Mouse (Mus musculus): ENCODE results near the gene Trp53i11. TPM values are rescaled to one million over a fixed set of nuclear protein-coding genes. Genes with fewer than 3 reads are reported as not detected.

The Trp53i11 gene
- polyA plus RNA-seq, 1 experiment from 2014 or later: 37.0 TPM

- no peak for ATAC-seq (ENCODE audit: insufficient number of reproducible peaks, insufficient read depth, low FRiP score, low TSS enrichment)
- Histone ChIP-seq H3K4me2 (replicated peaks) (no peak overlapping the region), H3K36me3 (no peaks in the 10 kb centered on the region)
Observed at GRCm38 (mm10) chr2:93160467-93161035, 26.8 kb upstream of the Trp53i11 start.

DNA sequence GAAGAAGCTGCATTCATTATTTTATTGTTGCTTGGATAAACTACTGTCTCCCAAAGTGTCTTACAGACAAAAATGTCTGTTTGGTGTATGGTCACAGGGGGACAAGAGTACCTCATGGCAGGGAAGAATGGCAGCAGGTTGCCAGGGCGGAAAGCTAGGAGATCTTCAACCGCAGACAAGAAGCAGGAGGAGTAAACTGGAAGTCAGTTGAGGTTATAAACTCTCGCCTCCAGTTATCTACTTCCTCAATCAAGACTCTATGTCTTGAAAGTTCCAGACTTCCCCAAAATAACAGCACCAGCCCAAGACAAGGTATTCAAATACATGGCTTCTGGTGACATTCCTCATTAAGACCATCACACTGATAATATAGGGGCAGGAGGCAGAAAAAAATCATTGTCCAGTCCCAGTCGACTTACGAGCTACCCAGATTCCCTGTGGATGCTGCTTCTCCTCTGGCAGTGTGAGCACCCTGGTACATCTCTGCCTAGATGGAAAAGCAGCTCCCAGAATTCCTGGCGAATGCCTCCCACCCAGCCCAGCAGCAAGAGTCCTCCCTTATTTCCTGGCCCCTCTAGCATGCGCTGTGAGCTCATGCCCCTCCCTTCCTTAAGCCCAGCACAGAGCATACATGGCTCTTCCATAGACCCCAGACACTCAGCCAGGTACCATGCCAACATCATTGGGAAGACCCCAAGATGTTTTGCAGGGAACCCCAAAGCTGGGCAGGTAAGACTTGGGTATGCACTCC lies 25.3 kb upstream of the Trp53i11 start:
- Histone ChIP-seq H3K4me3 (no peak overlapping the region), H3K9ac (no peak overlapping the region), H3K27ac (no peak overlapping the region), H3K9me3 (no peaks in the 10 kb centered on the region), H3K36me3 (no peaks in the 10 kb centered on the region), H3K4me1 (0 out of 2 replicates have a peak, but pooled peaks cover 7% of the 10 kb centered on the region), H3K4me2 (replicated peaks) (no peak overlapping the region), H3K27me3 (no peaks in the 10 kb centered on the region)
- no peak for ATAC-seq (ENCODE audit: insufficient number of reproducible peaks, insufficient read depth, low FRiP score, low TSS enrichment)
- 85% methylated on average over 7 of the region's 7 CpGs for WGBS

More at GRCm38 (mm10) chr2:93160467-93161035, 26.8 kb upstream of the Trp53i11 start:
- 0 out of 2 replicates have a peak, but pooled peaks cover 7% of the 10 kb centered on the region for H3K4me1 ChIP-seq
- 67% methylated on average over 4 of the region's 4 CpGs for WGBS
- no peak overlapping the region for H3K4me3 ChIP-seq
- H3K27ac ChIP-seq: no peak overlapping the region
- H3K27me3 ChIP-seq: no peaks in the 10 kb centered on the region
- H3K9me3 ChIP-seq: no peaks in the 10 kb centered on the region
- H3K9ac ChIP-seq: no peak overlapping the region

- no peak overlapping the region for H3K4me3 ChIP-seq
- WGBS: 77% methylated on average over 4 of the region's 4 CpGs
- H3K27ac ChIP-seq: no peak overlapping the region
- H3K27me3 ChIP-seq: no peaks in the 10 kb centered on the region
- no peak for ATAC-seq (ENCODE audit: insufficient number of reproducible peaks, insufficient read depth, low FRiP score, low TSS enrichment)
- H3K4me1 ChIP-seq: 0 out of 2 replicates have a peak, but pooled peaks cover 7% of the 10 kb centered on the region
- no peaks in the 10 kb centered on the region for H3K36me3 ChIP-seq
- H3K9ac ChIP-seq: no peak overlapping the region
- no peaks in the 10 kb centered on the region for H3K9me3 ChIP-seq
- no peak overlapping the region for H3K4me2 ChIP-seq (replicated peaks)
Observed at GRCm38 (mm10) chr2:93162791-93163190, 24.6 kb upstream of the Trp53i11 start.

DNA sequence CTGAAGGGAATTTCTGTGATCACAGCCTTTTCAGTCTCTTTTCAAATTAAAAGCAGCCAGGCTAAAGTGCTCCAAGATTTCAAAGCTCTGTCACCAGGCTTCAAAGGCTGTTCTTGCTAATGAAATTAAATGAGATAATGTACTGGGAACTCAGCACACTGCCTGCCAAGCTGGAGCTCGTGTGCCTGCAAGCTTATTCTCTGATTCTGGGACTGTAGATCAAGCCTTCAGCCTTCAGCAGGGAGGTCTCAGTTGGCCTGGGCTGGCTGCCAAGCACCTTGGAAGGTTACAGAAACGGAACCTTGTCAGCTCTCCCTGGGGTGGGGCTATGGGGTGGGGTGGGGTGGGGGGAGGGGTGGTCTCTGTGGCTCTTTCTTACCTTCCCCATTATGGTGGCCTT lies 24.0 kb upstream of the Trp53i11 start:
- WGBS: 13% methylated on average over 2 of the region's 2 CpGs
- no peaks in the 10 kb centered on the region for H3K9me3 ChIP-seq
- no peaks in the 10 kb centered on the region for H3K27me3 ChIP-seq
- ATAC-seq (ENCODE audit: insufficient number of reproducible peaks, insufficient read depth, low FRiP score, low TSS enrichment): no peak
- H3K4me1 ChIP-seq: 0 out of 2 replicates have a peak, but pooled peaks cover 7% of the 10 kb centered on the region
- no peak overlapping the region for H3K27ac ChIP-seq
- no peak overlapping the region for H3K9ac ChIP-seq
- no peak overlapping the region for H3K4me2 ChIP-seq (replicated peaks)
- H3K36me3 ChIP-seq: no peaks in the 10 kb centered on the region
- no peak overlapping the region for H3K4me3 ChIP-seq

DNA sequence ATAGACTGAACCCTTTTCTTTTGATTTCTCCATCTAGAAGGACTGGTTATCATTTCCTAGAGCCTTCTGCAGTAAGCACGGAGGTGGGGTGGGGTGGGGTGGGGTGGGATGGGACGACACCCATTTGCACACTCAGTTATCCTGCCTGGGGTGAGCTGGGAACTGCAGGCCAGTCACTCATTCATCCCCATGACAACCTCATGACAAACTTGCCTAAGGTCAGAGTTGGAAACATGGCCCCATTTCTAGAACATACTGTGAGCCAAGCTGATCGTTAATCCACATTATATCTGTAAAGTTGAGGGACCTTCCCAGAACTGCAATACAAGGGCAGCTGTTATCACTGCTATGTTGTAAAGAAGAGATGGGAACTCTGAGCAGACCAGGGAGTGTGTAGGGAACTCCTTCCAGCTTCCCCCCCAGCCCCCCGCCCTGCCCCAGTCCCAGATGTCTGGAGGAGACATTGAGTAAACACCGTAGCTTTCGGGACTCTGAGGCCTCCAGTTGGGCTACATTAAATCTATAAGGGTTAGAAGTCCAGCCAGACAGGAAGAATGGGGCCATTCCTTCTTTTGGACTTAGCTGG lies 23.5 kb upstream of the Trp53i11 start:
- Histone ChIP-seq H3K9me3 (no peaks in the 10 kb centered on the region), H3K36me3 (no peaks in the 10 kb centered on the region), H3K4me1 (0 out of 2 replicates have a peak, but pooled peaks cover 7% of the 10 kb centered on the region), H3K4me3 (no peak overlapping the region), H3K4me2 (replicated peaks) (no peak overlapping the region), H3K9ac (no peak overlapping the region), H3K27ac (no peak overlapping the region), H3K27me3 (no peaks in the 10 kb centered on the region)
- WGBS: 80% methylated on average over 6 of the region's 6 CpGs
- no peak for ATAC-seq (ENCODE audit: insufficient number of reproducible peaks, insufficient read depth, low FRiP score, low TSS enrichment)

GRCm38 (mm10) chr2:93166295-93166694 lies 21.1 kb upstream of the Trp53i11 start:
- ATAC-seq (ENCODE audit: insufficient number of reproducible peaks, insufficient read depth, low FRiP score, low TSS enrichment): no peak
- no peak overlapping the region for H3K9ac ChIP-seq
- H3K4me3 ChIP-seq: no peak overlapping the region
- H3K27ac ChIP-seq: no peak overlapping the region
- no peak overlapping the region for H3K4me2 ChIP-seq (replicated peaks)
- peaks cover 12% of the 10 kb centered on the region; the same call in 1 of the 2 replicates for H3K4me1 ChIP-seq
- H3K27me3 ChIP-seq: no peaks in the 10 kb centered on the region
- 76% methylated on average over 6 of the region's 6 CpGs for WGBS
- H3K9me3 ChIP-seq: no peaks in the 10 kb centered on the region
- H3K36me3 ChIP-seq: no peaks in the 10 kb centered on the region

DNA sequence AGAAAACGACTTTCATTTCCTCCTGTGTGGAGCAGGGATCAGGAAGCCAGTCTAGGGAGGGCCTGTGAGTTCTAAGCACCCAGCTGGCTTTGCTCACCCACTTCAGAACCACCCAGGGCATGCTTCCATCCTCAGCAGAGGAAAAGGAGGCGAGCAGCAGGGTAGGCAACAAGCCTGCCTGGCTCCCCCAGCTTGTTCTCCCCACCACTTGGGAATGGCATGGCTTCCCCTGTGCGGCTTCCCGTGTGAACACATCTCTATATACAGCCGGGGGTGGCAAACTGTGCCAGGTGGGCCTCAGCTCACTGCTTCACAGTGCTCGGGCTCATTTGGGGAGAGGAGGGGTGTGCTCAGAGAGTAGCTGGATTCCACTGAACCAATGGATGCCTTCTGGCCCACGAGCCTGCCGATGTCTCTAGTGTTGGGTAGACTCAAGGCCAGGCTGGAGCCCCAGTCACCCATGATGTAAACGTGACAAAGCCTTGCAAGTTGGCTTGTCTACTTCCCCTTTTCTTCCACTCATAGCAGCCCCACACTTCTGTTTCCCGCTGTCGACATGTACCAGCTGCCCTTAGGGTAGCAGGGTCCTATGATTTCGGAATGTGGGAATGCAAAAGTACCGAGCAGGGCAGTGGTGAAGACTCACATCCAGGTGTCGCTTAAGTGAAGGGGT lies 20.5 kb upstream of the Trp53i11 start:
- H3K9me3 ChIP-seq: no peaks in the 10 kb centered on the region
- H3K4me1 ChIP-seq: peaks cover 12% of the 10 kb centered on the region; the same call in 1 of the 2 replicates
- 78% methylated on average over 14 of the region's 14 CpGs for WGBS
- no peak overlapping the region for H3K4me2 ChIP-seq (replicated peaks)
- H3K27ac ChIP-seq: no peak overlapping the region
- H3K4me3 ChIP-seq: no peak overlapping the region
- ATAC-seq (ENCODE audit: insufficient number of reproducible peaks, insufficient read depth, low FRiP score, low TSS enrichment): no peak
- no peaks in the 10 kb centered on the region for H3K36me3 ChIP-seq
- H3K27me3 ChIP-seq: no peaks in the 10 kb centered on the region
- H3K9ac ChIP-seq: no peak overlapping the region

DNA sequence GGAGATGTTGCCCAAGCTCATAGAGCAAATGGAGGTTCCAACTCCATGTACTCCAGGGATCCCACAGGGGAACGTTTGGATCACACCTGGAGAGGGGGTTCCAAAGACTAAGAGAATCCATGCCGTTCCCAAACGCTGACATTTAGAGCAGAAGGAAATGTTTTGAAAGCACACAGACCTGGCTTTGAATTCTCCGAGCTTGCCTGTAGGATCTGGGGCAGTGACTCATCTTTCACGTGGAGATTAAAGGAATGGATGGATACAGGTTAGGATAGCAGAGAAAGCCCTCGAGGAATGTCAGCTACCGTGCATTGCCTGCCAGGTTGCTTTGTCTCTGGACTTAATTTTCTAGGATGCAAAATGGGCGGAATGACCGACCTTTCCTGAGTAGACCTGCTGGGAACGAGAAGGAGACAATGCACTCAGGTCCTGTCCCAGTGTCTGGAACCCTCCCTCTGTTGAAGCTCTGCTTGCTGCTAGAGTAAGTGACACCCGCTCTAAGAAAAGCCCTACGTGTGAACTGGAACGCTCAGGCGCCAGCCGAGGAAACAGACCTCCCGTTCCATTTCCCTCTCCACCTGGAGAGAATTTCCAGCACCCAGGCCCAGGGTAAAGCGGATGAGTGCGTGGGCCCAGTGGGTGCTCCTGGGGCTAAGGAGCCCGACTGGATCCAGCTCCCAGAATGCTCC lies 17.0 kb upstream of the Trp53i11 start:
- Histone ChIP-seq H3K27ac (no peak overlapping the region), H3K36me3 (no peaks in the 10 kb centered on the region), H3K9me3 (no peaks in the 10 kb centered on the region), H3K4me2 (replicated peaks) (no peak overlapping the region), H3K9ac (no peak overlapping the region), H3K27me3 (no peaks in the 10 kb centered on the region), H3K4me3 (no peak overlapping the region), H3K4me1 (peaks cover 14% of the 10 kb centered on the region)
- ATAC-seq (ENCODE audit: insufficient number of reproducible peaks, insufficient read depth, low FRiP score, low TSS enrichment): no peak
- WGBS: 71% methylated on average over 19 of the region's 19 CpGs

DNA sequence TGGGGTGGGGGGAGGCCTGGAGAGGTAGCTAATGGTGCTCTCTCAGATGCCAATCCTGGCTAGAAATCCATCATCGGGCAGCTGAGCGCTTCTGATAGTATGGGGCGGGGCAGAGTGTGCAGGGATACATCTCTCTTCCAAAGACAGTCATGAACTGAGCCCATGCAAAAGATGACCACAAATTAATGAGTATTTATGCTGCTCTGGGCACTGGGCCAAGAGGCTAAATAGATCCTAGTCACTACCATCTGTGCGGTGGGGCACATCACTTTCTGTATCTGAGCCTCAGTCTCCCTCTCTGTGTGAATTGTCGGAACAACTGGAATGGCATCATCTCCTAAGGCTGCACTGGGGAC lies 16.5 kb upstream of the Trp53i11 start:
- Histone ChIP-seq H3K36me3 (no peaks in the 10 kb centered on the region), H3K9ac (no peak overlapping the region), H3K9me3 (no peaks in the 10 kb centered on the region), H3K4me3 (no peak overlapping the region), H3K27me3 (no peaks in the 10 kb centered on the region), H3K27ac (no peak overlapping the region), H3K4me2 (replicated peaks) (no peak overlapping the region), H3K4me1 (peaks cover 19% of the 10 kb centered on the region)
- 82% methylated on average over 5 of the region's 5 CpGs for WGBS
- no peak for ATAC-seq (ENCODE audit: insufficient number of reproducible peaks, insufficient read depth, low FRiP score, low TSS enrichment)

GRCm38 (mm10) chr2:93171929-93172328 lies 15.4 kb upstream of the Trp53i11 start:
- ATAC-seq (ENCODE audit: insufficient number of reproducible peaks, insufficient read depth, low FRiP score, low TSS enrichment): no peak
- 77% methylated on average over 6 of the region's 6 CpGs for WGBS
- Histone ChIP-seq H3K9me3 (no peaks in the 10 kb centered on the region), H3K9ac (no peak overlapping the region), H3K27ac (no peak overlapping the region), H3K4me3 (no peak overlapping the region), H3K36me3 (no peaks in the 10 kb centered on the region), H3K4me2 (replicated peaks) (no peak overlapping the region), H3K4me1 (peaks cover 28% of the 10 kb centered on the region), H3K27me3 (no peaks in the 10 kb centered on the region)

DNA sequence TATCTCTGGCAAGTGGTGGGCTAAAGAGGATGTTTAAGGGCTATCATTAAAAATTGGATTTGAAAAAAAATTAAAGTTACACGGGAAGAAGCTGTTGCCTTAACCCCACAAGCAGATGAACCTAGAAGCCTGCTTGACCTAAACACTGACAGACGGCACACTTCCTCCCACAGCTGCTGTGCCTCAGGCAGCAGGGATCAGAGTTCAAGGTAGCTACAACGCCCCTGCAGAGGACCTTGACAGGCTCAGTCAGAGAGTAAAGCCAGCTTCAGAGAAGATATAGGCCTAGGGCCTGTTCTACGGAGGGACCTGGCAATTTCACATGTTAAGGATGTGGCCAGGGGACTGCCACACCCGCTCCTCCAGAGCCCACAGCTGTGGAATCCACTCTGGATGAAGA lies 14.9 kb upstream of the Trp53i11 start:
- H3K27me3 ChIP-seq: no peaks in the 10 kb centered on the region
- H3K27ac ChIP-seq: no peak overlapping the region

More for the DNA sequence above, 14.9 kb upstream of the Trp53i11 start:
- Histone ChIP-seq H3K4me3 (no peak overlapping the region), H3K4me1 (peaks cover 34% of the 10 kb centered on the region), H3K4me2 (replicated peaks) (no peak overlapping the region), H3K36me3 (no peaks in the 10 kb centered on the region), H3K9ac (no peak overlapping the region), H3K9me3 (no peaks in the 10 kb centered on the region)
- ATAC-seq (ENCODE audit: insufficient number of reproducible peaks, insufficient read depth, low FRiP score, low TSS enrichment): no peak
- WGBS: 28% methylated on average over 5 of the region's 5 CpGs

All from embryonic facial prominence, embryonic 12.5 days (tissue).